Mouse (Mus musculus): ENCODE measurements around the gene Hcn2. TPM values are rescaled to one million over a fixed set of nuclear protein-coding genes. Genes with fewer than 3 reads are reported as not detected.
"Not testable (repeated sequence)": the region's sequence is repeated elsewhere in the genome, so short reads cannot be mapped to it uniquely, and the experiment has no call there.

The Hcn2 gene
- total RNA-seq, 2 experiments from 2014 or later, result 14.8 to 15.1 TPM

DNA sequence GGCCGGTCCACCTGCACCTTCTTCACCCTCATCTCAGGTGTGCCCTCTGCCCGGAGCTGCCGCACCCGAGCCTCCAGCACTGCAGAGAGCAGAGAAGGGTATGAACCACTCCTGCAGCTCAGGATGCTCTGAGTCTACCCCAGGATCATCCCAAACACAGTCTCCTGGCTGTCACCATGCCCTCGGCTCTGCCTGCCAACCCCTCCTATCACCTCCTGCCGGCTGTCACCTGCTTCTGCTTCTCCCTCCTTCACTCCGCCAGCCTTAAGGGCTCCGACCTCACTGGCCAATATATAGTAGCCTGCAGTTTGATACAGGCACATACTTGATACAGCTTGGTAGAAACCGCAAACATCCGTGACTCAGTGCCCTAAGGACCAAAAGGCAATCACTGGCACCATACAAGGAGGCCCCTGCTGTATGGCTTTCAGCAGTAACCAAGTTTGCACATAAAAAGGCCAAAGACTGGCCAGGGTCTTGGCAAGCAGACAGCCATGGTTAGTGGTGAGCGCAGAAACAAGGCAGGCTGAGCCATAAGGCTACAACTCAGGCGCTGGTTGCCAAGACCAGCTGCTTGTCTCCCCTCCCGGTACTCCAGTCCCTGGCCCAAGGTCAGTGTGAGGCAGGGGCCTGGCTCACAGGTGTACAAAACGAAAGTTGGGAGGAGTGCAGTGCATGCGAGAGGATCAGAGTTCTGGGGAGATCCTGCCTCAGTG is 27.4 kb downstream of the Hcn2 start:
- DNase-seq, result no peak

DNA sequence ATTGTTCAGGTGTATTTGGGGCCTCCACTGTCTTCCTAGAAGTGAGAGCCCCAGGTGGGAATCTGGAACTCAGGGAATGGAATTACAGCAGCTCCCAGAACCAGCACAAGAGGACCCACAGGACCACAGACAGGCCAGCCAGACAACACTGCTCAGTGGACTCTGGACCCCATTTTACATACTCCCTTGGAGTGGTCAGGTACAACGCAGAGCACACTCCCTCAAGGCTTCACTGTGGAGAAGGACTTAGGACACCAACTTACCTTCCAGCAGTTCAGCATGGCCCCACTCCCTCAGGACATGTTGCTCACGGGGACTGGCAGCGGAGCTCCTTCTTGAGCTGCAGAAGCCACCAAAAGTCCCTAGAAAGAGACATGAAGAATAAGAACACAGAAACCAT is 29.0 kb downstream of the Hcn2 start:
- no peak for DNase-seq

DNA sequence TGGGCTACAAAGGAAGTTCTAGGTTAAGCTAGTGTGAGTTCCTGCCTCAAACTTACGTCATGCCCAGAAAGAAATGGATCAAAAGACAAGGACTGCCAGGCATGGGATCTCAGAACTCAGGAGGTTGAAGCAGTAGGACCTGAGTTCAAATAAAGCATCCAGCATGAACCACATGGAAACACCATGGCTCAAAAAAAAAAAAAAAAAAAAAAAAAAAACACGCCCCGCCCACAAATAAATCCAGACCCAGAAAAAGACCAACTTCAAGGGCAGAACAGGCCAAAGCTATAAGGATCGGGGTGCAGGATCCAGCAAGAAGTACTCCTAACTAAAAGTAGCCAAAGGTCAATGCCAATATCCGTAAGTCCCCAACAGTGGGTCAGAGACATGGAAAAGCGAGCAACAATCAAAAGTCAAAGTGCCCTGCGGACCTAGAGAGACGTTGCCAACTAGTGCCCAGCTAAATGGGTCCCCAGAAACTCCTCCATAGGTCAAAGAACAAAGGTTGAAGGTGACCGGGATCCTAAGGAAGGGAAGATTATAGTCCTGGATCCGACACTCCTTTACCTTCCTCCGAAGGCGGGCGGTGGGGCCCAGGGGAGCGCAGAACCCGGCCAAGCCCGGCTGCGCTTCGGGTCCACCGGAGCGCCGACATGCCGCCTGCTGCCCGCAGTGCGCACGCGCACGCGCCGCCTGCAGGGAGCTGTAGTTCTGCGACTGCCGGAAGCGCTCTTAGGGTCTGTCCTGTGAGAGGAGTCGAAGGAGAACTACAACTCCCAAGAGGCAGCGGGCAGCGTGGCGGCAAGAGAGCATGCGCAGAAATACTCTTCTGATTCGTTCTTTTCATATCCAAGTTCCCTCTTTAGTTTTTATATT is 29.7 kb downstream of the Hcn2 start, which contains the start of gene Polrmt:
Gene Polrmt (minus strand): TSS at position 684 of the 876 bp plus-strand sequence.
- peak; percentile 97 to 98 for DNase-seq

DNA sequence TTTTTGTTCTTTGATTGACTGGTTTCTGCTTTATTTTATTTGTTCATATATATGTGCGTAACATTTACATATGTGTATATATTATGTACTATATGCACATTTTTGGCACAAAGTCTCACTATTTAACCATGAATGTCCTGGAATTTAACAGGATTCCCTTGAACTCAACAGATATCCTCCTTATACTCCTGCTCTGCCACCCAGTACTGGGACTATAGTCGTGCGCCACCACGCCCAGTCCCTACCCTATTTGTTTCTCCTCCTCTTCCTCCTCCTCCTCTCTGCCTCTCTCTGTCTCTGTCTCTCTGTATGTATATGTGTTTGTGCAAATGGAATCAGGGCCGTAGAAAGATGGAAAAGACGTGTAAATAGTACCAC is 30.3 kb downstream of the Hcn2 start:
- DNase-seq, result no peak

DNA sequence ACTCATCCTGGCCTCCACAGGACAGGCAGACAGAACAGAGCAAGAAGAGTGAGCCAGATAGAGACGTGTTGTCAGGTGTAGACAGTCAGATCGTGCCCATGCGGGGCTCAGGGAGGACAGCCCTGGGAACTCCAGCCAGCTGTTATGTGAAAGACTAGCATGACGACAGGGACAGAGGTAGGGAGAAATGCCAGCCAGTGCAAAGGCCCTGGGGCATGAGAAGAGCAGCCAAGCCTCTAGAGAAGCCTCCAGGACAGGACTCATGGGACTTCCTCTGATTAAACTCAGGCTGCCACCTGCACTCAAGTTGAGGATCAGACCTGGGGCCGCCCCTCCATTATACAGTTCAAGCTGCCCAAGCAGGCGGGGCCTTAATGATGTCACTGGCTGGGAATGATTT is 32.1 kb downstream of the Hcn2 start:
- DNase-seq, result no peak

DNA sequence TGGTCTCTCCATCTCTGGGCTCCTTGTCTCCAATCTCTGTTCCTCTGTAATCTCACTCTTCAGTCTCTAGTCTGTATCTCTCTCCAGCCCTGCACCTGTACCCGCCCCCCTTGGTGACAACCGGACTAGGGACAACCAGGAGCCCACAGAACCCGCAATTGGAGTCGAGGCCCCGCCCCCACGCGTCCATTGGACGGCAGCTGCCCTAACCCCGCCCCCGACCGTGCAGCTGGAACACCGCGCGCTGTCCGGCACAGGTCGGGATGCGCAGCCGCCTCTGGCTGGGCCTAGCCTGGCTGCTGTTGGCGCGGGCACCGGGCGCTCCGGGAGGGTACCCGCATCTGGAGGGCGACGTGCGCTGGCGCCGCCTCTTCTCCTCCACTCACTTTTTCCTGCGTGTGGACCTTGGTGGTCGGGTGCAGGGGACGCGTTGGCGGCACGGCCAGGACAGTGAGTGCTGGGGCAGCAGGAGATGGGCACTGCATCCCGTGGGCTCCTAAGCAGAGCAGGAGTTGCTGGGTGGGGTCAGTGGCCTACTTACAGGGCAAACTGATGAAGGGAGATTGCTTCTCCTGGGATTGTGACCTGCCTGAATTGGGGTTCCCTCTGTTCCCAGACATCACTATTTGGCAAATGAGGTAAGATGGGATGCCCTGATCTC is 38.6 kb downstream of the Hcn2 start, which contains the start of gene Fgf22:
Gene Fgf22 (plus strand): TSS at position 221 of the 661 bp plus-strand sequence.
- peak; percentile 63 to 65 for DNase-seq

DNA sequence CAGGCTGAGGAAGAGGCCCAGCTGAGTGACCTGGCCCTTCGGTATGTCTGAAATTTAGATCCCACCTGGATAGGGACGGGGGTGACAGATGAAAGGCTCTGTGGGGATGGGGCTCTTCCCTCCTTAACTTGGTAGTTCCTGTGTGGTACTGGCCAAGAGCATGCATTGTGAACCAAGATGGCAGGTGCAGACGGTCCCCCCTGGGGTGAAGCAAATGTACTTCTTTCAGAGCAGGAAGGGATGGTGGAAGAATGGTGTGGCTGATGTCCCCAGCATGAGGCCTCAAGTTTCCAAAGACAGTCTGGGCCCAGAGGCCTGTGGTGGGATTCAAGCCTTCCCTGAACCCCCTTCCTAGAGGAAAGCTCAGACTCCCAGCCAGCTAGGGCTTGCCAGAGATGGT is 39.4 kb downstream of the Hcn2 start:
- no peak for DNase-seq

DNA sequence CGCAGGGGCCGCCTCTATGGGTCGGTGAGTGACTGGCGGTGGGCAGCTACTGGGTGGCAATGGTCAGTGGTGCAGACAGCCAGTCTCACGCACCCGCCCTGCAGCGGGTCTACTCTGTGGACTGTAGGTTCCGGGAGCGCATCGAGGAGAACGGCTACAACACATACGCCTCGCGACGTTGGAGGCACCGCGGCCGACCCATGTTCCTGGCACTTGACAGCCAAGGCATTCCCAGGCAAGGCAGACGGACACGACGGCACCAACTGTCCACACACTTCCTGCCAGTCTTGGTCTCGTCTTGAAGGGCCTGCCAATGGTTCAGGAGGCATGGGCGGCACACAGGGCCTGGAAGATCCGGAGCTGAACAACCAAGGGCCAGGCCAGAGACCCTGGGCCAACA is 40.2 kb downstream of the Hcn2 start:
- DNase-seq, result no peak

DNA sequence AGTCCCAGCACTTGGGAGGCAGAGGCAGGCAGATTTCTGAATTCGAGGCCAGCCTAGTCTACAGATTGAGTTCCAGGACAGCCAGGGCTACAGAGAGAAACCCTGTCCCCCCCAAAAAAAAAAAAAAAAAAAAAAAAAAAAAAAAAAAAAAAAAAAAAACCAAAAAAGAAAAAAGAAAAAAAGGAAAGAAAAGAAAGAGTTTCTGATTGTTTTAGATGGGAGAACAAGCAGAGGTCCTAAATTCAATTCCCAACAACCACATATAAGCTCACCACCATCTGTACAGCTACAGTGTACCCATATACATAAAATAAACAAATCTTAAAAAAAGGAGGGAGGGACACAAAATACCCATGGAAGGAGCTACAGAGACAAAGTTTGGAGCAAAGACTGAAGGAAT is 43.2 kb downstream of the Hcn2 start:
- not testable (repeated sequence) for DNase-seq

DNA sequence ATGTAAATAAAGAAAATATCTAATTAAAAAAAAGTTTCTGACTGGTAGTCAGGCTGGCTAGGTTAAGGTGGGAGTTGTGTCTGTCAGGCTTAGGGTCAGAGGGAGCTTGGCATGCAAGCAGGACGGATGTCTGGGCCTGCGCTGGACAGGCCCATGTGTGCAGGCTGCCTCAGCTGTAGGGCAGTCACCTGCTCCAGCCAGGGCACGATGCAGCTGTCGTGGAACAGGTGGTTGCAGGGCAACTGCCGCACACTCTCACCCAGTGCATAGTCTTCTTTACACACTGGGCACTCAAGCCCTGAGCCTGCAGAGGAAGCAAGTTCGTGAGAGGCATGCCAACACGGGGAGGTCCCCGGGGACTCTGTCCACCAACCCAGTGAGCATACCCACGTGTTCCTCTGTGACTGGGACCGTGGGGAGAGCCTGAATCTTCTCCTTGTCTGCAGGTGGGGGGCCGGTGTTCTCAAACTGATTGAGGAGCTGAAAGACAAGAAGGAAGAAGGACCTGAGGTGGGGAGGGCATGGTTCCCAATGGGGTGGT is 44.2 kb downstream of the Hcn2 start:
- no peak for DNase-seq

DNA sequence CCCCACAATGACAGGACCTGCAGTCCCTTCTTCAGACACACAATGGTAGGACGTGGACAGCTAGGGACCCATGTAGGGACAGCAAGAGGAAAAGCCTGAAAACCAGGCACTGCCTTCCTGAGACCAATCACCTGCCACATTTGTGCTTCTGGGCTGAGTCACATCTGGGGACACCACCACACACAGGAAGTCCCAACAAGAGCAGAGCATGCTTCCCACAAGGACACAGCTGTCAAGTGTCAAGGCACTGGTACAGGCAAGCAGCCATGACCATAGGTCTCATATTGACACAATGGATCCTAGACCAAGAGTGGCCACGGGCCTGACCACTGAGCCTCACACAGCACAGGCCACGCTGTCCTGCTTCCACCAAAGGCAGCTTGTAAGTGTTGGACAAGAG is 46.4 kb downstream of the Hcn2 start:
- DNase-seq, result no peak

DNA sequence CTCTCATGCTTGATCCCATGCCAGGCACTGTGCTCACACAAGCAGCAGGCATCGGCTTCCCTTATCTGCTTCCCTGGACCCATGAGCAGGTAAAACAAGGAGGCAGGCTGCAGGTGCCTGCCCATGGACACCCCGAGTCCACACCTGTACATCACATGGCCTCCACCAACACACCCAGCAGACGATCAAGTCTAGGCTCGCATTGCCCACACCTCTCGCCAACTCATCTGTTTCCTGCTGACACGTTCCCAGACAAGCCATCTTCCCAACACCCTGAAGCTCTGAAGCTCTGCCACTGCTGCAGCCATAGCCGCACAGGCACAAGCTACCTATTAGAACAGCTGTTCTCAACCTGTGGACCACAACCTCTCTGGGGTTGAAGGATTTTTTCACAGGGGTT is 47.8 kb downstream of the Hcn2 start:
- no peak for DNase-seq

DNA sequence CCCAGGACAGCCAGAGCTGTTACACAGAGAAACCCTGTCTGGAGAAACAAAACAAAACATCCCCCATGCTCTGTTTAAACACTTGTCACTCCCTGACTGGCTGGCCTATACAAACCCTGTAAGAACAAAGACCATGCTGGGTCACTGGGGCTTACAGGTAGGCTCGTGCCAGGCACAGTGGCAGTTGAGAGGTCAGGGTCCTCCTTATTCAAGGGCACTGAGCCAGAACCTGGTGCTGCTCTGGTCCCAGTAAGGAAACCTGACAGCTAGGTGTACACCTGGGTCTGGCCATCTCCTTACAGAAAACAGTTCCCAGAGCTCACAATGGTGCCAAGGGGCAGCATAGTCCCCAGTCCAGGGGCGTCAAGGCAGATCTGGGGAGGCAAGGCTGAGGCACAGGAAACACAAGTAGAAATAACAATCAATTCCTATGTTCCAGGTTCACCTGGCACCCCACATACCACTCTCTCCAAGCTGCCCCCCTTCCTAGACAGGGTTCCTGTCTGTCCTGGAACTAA is 48.9 kb downstream of the Hcn2 start:
- no peak for DNase-seq

DNA sequence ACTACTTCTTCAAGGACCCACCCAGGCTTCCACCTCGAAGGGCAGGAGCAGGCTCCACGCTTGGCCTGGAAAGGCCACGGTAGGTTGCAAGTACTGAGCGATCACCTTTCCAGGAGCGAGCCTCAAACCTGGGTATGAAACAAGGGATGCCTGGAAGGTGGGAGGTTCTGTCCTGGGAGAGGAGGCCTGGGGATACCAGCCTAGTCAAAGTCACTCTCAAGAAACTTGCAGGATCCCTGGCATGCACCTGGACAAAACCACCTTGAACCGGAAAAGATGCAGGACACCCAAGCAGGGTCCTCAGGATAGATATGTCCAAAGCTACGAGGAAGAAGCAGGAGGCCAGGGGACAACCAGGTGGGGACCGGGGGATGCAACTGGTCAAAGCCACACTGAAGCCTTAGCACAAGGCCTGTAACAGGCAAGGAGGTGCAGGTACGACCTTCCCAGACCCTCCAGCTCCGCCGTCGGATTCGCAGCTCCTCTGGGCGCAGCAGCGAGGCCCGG is 49.6 kb downstream of the Hcn2 start:
- DNase-seq, result peak in 1 of 2 experiments; percentile 31

DNA sequence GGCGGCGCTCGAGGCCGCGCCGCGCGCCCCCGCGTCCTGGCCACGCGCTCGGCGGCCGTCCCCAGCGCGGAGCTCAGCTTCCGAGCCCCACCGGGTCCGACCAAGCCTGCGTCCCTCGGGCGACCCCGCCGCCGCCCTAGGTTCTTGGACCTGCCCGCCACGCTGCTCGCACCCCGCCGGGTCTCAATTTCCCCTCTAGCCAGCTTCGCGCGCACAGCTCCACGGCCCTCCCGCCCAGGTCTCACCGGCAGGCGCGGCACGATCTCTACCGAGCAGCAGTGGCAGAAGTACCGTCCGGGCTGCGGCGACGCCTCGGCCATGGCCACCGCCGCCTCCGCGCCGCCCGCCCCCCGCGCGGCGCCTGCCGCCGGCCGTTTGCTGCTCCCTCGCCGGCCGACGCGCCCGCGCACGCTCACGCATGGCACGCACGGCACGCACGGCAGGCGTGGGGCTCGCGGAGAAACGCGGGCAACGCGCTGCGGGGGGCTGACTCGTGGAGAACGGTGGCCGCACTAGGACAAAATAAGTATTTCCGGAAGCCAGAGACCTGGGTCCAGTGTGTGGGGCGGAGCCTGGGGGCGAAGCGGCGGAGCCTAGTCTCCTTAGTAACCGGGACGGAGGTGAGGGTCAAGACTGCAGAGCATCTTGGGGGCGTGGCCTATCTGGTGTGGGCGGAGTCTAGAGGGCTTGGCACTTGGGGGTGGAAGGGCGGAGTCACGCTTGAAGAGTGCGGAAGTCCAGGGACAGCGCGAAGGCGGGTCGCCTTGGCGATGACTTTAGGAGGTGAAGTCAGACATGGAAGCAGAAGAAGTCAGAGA is 50.3 kb downstream of the Hcn2 start, which contains the start of gene Rnf126:
Gene Rnf126 (minus strand): TSS at position 445 of the 818 bp plus-strand sequence.
- DNase-seq, result peak; percentile 99

DNA sequence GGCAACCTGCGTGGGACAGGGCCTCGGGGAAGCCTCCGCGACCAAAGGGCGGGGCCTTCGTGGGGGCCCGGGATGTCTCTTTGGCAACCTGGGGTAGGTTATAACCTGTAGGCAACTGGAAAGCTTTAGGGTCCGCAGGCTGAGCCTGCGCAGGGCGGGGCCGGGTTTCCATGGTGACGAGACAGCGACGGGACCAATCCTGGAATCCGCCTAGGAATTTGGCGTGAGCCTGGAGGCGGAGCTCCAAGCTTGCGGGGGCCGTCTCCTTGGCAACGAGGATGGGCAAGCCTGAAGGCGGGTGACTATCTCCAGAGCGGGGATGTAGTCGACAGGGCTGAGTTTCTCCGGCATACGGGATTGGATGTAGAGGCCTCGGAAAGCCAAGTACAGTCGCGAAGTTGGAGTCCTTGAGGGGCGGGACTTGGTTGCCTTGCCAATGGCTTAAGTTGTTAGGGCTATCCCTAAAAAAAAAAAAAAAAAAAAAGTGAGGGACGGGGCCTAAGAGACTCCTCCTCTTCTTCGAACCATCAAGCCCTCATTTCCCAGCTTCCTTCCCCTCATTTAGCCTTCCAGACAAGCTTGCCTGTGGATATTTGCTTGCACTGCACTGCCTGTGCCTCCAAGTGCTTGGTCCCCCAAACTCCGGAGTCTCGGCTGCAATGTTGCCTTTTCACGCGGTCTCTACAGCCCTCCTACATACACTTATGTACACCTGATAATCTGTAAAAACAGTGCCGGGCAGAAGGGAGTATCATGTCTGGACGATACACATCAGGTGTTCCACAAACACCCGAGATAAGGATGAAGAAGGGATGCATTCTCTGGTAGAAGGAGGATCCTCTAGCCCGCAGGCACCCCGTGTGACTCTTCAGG is 51.2 kb downstream of the Hcn2 start:
- DNase-seq, result peak; percentile 93 to 94

DNA sequence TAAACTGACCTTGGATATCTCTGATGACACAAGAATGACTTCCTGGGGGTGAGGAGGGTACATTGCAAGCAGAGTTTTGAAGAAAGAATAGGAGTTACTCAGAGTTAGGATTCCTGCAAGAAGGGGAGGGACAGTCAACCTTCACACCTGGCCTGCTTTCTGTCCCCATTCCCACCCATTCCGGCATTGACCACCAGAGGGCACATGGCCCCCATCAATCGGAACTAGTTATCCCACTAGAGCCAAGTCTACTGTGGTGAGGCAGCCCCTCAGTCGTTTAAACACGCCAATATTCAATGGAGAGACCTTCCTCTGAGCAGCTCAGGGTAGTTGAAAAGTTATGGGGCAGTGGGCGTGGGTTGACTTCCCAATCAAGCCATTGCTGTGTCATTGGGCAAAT is 52.0 kb downstream of the Hcn2 start:
- DNase-seq, result peak; percentile 70 to 87

DNA sequence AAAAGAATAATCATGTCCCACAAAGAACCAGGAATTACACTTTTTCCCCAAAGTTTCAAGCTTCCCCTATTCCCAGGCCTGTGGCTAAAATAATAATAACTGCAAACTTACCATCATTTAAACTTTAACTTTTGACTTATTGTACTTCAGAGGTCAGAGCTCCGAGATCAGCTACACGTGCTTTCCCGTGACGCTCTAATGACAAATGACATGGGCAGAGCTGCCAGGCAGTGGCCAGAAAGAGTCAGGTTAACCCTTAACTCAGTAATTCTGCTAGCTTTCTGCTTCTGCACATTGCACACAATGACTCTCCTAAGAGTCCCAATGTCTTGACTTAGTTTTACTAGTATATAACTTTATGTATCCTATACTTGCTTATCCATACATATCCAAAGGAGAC is 52.9 kb downstream of the Hcn2 start:
- DNase-seq, result no peak

DNA sequence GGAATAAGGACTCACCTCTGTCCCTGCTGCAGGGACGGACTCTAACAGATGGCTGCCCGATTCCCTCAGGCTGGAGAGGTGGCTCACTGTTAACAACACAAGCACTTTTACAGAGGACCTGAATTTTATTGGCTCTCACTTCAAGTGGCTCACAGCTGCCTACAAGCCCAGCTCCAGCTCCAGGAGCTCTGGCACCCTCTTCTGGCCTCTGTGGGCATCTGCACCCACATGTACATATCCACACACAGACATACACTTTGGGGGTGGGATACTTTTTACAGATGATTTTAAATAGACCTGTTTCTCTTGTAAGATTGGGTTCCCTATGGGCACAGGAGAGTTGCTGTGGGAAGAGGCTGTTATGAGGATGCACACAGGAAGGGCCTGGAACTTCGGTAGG is 55.9 kb downstream of the Hcn2 start:
- no peak for DNase-seq

DNA sequence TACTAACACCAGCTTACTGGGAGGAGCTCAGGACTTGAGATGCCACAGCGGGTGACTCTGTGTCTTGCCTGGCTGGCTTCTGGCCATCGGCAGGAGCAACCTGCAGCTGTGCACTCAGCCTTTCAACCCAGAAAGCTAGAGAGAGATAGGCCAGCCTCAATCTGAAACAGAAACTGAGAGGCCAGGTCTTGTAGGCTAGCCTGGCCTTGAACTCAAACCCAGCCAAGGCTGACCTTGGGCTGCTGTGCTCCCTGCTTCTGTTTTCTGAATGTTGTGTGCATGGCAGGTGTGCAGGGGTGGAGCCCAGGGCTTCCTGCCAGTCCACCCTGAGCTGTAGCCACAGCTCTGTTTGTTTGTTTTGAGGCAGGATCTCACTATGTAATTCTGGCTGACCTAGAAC is 56.8 kb downstream of the Hcn2 start:
- DNase-seq, result no peak

Measured in heart, adult 18-20 months (tissue).